Mouse (Mus musculus) stomach, embryonic 16.5 days (tissue): Measurements from ENCODE around the gene Atp6v1g2. TPM values are rescaled to one million over a fixed set of nuclear protein-coding genes. Genes with fewer than 3 reads are reported as not detected.

Experiments used
- ATAC-seq: fragments of 200-750 bp; cut with Nextera tagmentation; 2 replicates; pipeline ENCODE4 v1.8.0; 2017; ENCODE audit warnings: moderate number of reproducible peaks, moderate TSS enrichment; ENCODE audit not compliant: insufficient read depth, low FRiP score
- H3K27ac ChIP-seq: fragments of 300-500 bp; sonication (generic); 2 replicates; pipeline ENCODE4 v1.5.1; 2014; ENCODE audit warnings: low read length
- H3K27me3 ChIP-seq: fragments of 300-500 bp; sonication (generic); 2 replicates; pipeline ENCODE4 v1.6.1; 2014; ENCODE audit warnings: low read length, control low read depth, mixed read lengths; ENCODE audit not compliant: control insufficient read depth, insufficient read depth
- H3K36me3 ChIP-seq: fragments of 300-500 bp; sonication (generic); 2 replicates; pipeline ENCODE4 v1.6.1; 2014; ENCODE audit warnings: low read length; ENCODE audit not compliant: control insufficient read depth, insufficient read depth
- H3K4me1 ChIP-seq: fragments of 300-500 bp; sonication (generic); 2 replicates; pipeline ENCODE4 v1.6.1; 2014; ENCODE audit warnings: low read length, control low read depth, mixed read lengths; ENCODE audit not compliant: control insufficient read depth, insufficient read depth
- H3K4me2 ChIP-seq: fragments of 300-500 bp; sonication (generic); 2 replicates; pipeline ENCODE4 v1.6.1; 2014; ENCODE audit warnings: low read depth, low read length, mixed read lengths
- H3K4me3 ChIP-seq: fragments of 300-500 bp; sonication (generic); replicated peaks from 2 replicates; pipeline ENCODE4 v1.5.1; 2014; ENCODE audit warnings: mild to moderate bottlenecking, low read length
- H3K9ac ChIP-seq: fragments of 300-500 bp; sonication (generic); 2 replicates; pipeline ENCODE4 v1.6.1; 2014; ENCODE audit warnings: low read length
- H3K9me3 ChIP-seq: fragments of 300-500 bp; sonication (generic); replicated peaks from 2 replicates; pipeline ENCODE4 v1.6.1; 2016; ENCODE audit warnings: low read length, control low read depth; ENCODE audit not compliant: control insufficient read depth
- whole genome bisulfite sequencing: fragments of 180-500 bp; shearing (Covaris S2); extraction: QIAGEN DNeasy Blood & Tissue Kit; methylation state at CpG from one replicate; pipeline ENCODE4 v1.1.7; 2014; 5-methylcytosine and 5-hydroxymethylcytosine counted together
- polyA plus RNA-seq: library from polyadenylated mRNA; unstranded; fragments of >200 nt; fragmentation: Nextera tagmentation; extraction: Ambion mirVana; gene quantifications from 2 replicates; pipeline ENCODE4 v1.2.1, GENCODE M21; 2015

Gene Atp6v1g2
- polyA plus RNA-seq, 1 experiment from 2014 or later: 6.0 TPM

GRCm38 (mm10) chr17:35218516-35219193 is 14.8 kb upstream of the Atp6v1g2 start:
- Histone ChIP-seq H3K36me3 (no peaks in the 10 kb centered on the region), H3K9ac (no peak overlapping the region; the same call in 1 of the 2 replicates), H3K4me2 (no peak overlapping the region), H3K27me3 (no peaks in the 10 kb centered on the region), H3K4me1 (peaks cover 9% of the 10 kb centered on the region), H3K9me3 (no peaks in the 10 kb centered on the region), H3K4me3 (no peak overlapping the region), H3K27ac (peak overlapping the region; percentile 28; the same call in 1 of the 2 replicates)
- WGBS: 71% methylated on average over 18 of the region's 18 CpGs
- no peak for ATAC-seq

GRCm38 (mm10) chr17:35219601-35220041 is 13.8 kb upstream of the Atp6v1g2 start:
- no peak overlapping the region for H3K27ac ChIP-seq
- H3K4me1 ChIP-seq: peaks cover 9% of the 10 kb centered on the region
- H3K27me3 ChIP-seq: no peaks in the 10 kb centered on the region
- no peak for ATAC-seq
- no peaks in the 10 kb centered on the region for H3K9me3 ChIP-seq
- H3K36me3 ChIP-seq: no peaks in the 10 kb centered on the region
- no peak overlapping the region for H3K4me3 ChIP-seq
- 62% methylated on average over 6 of the region's 6 CpGs for WGBS
- no peak overlapping the region; the same call in 1 of the 2 replicates for H3K9ac ChIP-seq
- no peak overlapping the region for H3K4me2 ChIP-seq

- H3K9ac ChIP-seq: peak within 1 kb of the TSS; percentile 61
Observed at GRCm38 (mm10) chr17:35220156-35220952, 13.1 kb upstream of the Atp6v1g2 start, which contains the start of gene Gm16181. Gene Gm16181, plus strand, starts transcription at chr17:35220834.

GRCm38 (mm10) chr17:35222299-35222698 is 11.2 kb upstream of the Atp6v1g2 start:
- peaks cover 14% of the 10 kb centered on the region for H3K4me1 ChIP-seq
- no peaks in the 10 kb centered on the region for H3K27me3 ChIP-seq
- no peaks in the 10 kb centered on the region for H3K9me3 ChIP-seq
- no peaks in the 10 kb centered on the region for H3K36me3 ChIP-seq
- H3K4me3 ChIP-seq: no peak overlapping the region
- no peak overlapping the region for H3K4me2 ChIP-seq
- 66% methylated on average over 6 of the region's 6 CpGs for WGBS
- H3K27ac ChIP-seq: 0 out of 2 replicates have a peak overlapping the region, but pooled peaks have one; percentile 43
- ATAC-seq: no peak
- no peak overlapping the region for H3K9ac ChIP-seq

More at GRCm38 (mm10) chr17:35220156-35220952, 13.1 kb upstream of the Atp6v1g2 start, which contains the start of gene Gm16181:
- no peaks in the 10 kb centered on the region for H3K36me3 ChIP-seq
- peak; percentile 25; the same call in 1 of the 2 replicates for ATAC-seq
- H3K4me2 ChIP-seq: 0 out of 2 replicates have a peak within 1 kb of the TSS, but pooled peaks have one; percentile 12
- H3K4me1 ChIP-seq: peaks cover 9% of the 10 kb centered on the region
- 59% methylated on average over 28 of the region's 28 CpGs for WGBS
- H3K9me3 ChIP-seq: no peaks in the 10 kb centered on the region
- no peak within 1 kb of the TSS for H3K4me3 ChIP-seq
- peak within 1 kb of the TSS; percentile 86 for H3K27ac ChIP-seq
- H3K27me3 ChIP-seq: no peaks in the 10 kb centered on the region

- WGBS: 94% methylated on average over 4 of the region's 4 CpGs
- ATAC-seq: no peak
- H3K27ac ChIP-seq: no peak overlapping the region
- H3K4me2 ChIP-seq: no peak overlapping the region
- no peaks in the 10 kb centered on the region for H3K9me3 ChIP-seq
- peaks cover 19% of the 10 kb centered on the region for H3K4me1 ChIP-seq
- H3K4me3 ChIP-seq: no peak overlapping the region
- peaks cover 8% of the 10 kb centered on the region; the same call in 1 of the 2 replicates for H3K36me3 ChIP-seq
- no peak overlapping the region for H3K9ac ChIP-seq
- no peaks in the 10 kb centered on the region for H3K27me3 ChIP-seq
Observed at GRCm38 (mm10) chr17:35224641-35225040, 8.8 kb upstream of the Atp6v1g2 start.

GRCm38 (mm10) chr17:35225456-35225855 is 8.0 kb upstream of the Atp6v1g2 start:
- Histone ChIP-seq H3K4me3 (no peak overlapping the region), H3K4me2 (no peak overlapping the region), H3K36me3 (peaks cover 8% of the 10 kb centered on the region; the same call in 1 of the 2 replicates), H3K9me3 (no peaks in the 10 kb centered on the region), H3K4me1 (peaks cover 18% of the 10 kb centered on the region), H3K27me3 (no peaks in the 10 kb centered on the region), H3K27ac (no peak overlapping the region), H3K9ac (no peak overlapping the region)
- ATAC-seq: no peak
- WGBS: 94% methylated on average over 5 of the region's 5 CpGs

- Histone ChIP-seq H3K27me3 (no peaks in the 10 kb centered on the region), H3K4me1 (peaks cover 13% of the 10 kb centered on the region), H3K9ac (no peak overlapping the region), H3K4me2 (no peak overlapping the region), H3K9me3 (no peaks in the 10 kb centered on the region), H3K4me3 (no peak overlapping the region), H3K36me3 (peaks cover 8% of the 10 kb centered on the region; the same call in 1 of the 2 replicates), H3K27ac (peak overlapping the region; percentile 33; the same call in 1 of the 2 replicates)
- 82% methylated on average over 14 of the region's 14 CpGs for WGBS
- no peak for ATAC-seq
Observed at GRCm38 (mm10) chr17:35226561-35227046, 6.9 kb upstream of the Atp6v1g2 start.

GRCm38 (mm10) chr17:35231022-35231421 is 2.4 kb upstream of the Atp6v1g2 start:
- ATAC-seq: no peak
- Histone ChIP-seq H3K27me3 (no peaks in the 10 kb centered on the region), H3K4me2 (no peak overlapping the region), H3K4me3 (no peak overlapping the region), H3K4me1 (peaks cover 39% of the 10 kb centered on the region), H3K9me3 (no peaks in the 10 kb centered on the region), H3K27ac (no peak overlapping the region), H3K36me3 (peaks cover 8% of the 10 kb centered on the region; the same call in 1 of the 2 replicates), H3K9ac (no peak overlapping the region)
- WGBS: 94% methylated on average over 10 of the region's 10 CpGs
